Mouse (Mus musculus) NIH3T3 (cell line): ENCODE data around the gene Nfkbiz.

Source experiments
- DNase-seq: peaks from one replicate; pipeline ENCODE4 v3.0.0-alpha.2; 2012; ENCODE audit warnings: low read depth

The Nfkbiz gene

DNA sequence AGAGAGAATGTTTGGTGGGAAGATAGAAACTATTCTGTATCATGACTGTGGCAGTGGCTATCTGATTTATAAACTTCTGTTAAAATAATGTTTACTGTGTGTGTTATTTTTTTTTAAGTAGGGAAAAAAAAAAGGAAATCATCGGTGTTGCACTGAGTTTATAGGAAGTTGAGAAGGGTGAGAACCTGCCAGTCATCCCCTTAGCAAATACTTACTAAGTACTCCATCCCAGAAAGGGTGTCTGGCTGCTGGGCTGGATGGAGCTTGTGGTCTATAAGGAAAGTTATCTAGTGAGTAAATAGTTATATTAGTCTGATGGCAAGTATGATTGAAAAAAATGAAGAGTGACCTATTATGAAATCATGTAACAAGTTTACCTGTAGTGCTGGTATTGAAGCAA is 37.1 kb downstream of the Nfkbiz start:
- DNase-seq = no peak

DNA sequence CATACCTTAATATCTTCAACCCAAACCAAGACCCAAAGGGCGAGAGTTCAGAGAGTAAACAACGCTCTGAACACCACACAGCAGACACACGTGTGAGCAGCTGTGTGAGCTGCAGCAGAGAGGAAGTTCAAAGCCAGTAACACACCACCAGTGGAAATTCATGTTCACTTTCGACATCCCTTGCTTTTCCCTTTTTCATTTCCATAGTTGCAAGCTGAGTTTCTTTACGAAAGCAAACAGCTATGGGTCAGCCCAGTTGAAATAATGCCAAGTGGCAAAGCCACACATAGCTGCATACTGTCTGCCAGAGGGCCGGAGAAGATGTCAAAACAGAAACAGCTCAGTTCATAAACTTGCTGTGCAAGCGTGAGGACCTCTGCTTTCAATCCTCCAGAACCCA is 39.9 kb downstream of the Nfkbiz start:
- peak; percentile 85 for DNase-seq

DNA sequence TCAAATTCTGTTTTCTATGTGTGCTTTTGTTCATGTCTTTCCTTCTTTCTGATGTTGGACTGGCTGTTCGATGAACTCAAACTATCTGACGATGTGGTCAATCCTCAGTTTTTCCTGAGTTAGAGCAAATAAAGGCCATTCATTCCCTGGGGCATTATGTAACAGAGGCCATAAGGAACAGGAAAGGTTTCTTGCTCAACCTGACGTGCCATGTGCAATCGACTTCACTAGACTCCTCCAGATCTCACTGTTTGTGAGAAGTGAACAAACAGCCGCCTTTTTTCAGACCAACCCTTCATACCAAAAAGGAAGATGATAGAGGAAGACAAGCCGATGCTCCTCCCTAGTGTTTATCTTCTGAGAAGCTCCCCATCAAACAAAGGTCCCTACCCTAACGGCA is 48.4 kb downstream of the Nfkbiz start:
- peak; percentile 38 for DNase-seq

DNA sequence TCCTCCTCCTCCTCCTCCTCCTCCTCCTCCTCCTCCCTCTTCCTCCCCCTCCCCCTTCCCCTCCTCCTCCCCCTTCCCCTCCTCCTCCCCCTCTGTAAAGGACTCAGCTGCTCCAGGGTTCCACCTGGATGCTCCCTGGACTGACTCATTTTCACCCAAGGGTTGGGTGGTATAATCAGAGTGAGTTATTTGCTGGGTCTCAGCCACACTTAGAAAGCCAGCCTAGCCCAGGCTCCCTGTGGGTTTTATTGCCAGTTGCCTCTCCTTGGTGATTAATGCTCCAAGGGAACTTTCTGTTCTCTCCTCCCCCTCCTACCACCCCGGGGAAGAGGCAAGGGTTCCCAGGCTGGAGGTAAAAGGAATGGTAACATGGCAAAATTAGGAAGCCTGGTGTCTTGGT is 49.4 kb downstream of the Nfkbiz start:
- peak; percentile 55 for DNase-seq

DNA sequence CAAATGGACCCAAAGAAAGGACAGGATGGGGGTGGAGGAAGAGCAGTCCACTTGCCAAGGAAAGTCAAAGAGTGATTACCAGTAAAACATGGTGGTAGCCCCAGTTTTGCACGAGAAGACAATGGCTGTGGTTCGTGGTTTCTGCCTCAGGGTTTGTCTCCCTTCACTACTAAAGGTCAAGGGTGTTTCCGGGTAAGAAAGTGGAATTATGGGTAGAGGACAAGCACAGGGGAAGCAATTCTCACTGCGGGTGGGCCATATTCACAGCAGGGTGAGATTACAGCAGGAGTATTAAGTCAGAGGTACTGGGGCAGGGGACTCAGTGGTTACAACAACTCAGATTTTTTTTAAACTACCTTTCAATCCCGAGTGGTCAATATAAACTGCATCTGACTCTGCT is 50.0 kb downstream of the Nfkbiz start:
- no peak for DNase-seq

DNA sequence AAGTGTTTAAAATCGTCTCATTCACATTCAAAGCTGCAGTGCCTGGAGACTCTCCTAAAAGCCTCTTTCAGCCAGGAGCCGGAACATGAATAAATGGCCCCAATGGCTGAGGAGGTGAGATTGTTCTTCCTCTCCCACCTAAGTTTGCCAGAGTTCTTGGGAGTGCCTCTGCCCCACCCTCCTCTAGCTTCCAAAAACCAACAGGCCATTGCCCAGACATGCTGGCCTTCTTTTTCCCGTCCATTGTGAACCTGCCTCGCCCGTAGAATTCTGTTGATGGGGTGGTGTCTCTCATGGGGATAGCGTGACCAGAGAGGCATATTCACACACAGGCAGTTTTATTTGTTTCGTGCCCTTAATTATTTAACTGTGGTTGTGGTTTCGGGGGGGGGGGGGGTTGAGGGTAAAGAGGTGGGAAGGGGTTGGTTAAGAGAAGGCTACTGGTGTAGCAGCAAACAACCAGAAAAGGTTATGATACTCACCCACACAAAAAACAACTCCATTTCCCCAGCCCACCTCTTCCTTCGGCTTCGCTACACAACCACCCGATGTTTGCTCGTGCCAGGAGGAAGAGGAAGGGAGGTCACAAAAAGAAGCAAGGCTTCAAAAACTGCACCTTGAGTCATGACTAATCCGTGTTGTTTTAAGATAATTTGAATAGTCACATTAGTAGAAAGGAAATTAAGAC is 51.2 kb downstream of the Nfkbiz start:
- DNase-seq = no peak

DNA sequence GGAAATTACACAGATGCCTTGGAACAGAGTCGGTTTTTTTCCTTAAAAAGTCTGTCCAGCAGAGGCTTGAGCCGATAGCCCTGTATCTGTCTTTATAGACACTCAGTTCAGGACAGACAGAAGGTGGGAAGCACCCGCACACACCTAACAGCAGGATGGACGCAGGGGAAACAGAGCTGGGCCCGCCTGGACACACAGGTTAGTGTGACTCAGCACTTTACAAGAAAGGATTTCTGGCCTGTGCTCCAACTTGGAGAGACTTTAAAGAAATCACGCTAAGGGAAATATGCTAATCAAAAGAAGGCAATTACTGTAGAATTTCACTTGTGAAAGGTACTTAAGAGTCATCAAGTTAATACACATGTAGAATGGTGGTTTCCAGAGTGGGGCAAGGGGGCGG is 54.3 kb downstream of the Nfkbiz start:
- no peak for DNase-seq

DNA sequence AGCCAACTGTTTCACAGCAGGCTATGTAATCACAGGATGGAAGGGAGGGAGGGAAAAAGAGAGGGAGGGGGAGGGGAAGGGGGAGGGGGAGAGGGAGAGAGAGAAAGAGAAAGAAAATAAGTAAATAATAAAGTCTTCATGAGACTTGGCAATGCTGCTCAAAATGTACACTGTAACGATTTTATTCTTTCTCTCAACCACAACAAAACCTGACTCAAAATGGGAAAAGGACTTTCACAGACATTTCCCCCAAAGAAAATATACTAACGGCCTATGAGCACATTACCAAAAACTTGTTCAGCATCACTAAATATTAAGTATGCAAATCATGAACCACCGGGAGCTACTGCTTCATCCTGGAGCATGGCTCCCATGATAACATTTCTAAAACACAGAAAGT is 54.8 kb downstream of the Nfkbiz start:
- DNase-seq = no peak

DNA sequence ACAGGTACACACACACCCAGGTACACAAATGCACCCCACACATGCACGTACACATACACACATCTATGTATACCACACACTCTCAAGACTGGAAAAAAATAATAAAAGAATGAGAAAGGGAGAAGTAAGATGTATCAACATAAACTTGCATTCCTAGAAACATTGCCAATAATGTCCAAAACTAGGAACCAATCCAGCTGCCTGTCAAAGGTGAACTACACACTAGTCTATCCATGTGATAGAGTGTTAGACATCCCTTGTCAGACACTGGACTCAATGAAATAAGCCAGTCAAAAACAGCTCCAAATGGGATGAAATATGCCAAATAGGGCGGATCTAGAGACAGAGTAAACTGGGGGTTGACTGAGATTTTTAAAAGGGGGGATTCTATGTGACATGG is 55.8 kb downstream of the Nfkbiz start:
- DNase-seq = peak; percentile 84

DNA sequence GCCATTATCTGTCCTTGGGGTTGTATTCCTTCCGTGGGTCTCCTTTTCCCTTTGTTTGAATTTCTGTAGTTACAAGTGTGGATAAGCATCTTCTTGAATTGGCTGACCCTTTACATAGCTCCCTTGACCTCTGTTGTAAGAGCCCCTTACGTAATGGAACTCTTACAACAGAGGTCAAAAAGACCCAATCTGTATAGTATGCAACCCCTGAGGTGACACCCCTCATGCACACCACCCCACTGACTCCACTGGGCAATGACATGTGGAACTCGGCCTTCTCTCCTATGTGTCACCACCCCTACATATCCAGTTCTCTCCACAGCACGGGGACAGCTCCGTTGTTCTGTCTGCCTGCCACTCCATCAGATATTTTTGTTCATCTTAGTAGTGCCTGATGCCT is 56.9 kb downstream of the Nfkbiz start:
- peak; percentile 72 for DNase-seq

DNA sequence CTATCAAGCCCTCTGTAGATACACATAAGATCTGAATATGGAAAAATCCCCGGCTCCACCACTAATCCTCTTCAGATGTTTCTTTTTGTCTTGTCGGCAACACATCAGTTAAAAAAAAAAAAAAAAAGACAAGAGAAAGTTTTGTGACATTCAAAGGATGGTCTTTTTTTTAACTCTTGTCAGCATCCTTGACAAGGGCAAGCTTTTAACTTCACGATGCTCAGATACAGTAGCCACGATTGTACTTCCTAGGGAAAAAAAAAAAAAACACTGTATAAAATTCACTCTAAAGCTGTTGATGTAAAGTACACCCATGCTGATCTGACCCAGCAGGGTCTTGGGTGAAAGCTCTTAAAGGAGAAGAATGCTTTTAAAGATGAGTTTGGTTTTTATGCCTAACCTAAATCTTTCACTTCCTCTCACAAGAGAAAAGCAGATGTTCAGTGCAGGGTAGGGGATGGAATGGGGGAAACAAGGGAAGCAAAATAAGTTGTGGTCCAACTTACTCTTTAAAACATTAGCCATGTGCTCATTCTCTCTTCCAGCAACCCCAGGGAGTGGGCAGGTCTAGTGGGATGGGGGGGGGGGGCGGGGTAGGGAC is 57.6 kb downstream of the Nfkbiz start:
- DNase-seq = no peak

DNA sequence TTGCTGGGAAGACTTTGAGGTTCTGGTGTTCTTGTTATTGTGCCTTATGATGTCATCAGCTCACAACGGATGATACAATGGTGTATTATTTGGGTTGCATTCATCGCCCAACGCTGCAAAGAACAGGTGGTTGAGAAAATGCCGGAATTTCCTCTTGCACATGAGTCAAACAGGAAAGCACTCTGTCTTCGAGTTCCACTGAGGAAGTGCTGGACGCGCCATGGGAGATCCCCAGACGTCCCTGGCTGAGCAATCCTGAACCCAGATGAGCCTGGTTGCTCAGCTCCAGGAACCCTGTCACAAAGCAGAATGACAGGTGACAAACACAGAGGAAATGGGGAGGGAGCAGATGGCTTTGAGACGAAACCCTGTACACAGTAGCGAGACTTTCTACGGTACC is 62.4 kb downstream of the Nfkbiz start:
- no peak for DNase-seq

DNA sequence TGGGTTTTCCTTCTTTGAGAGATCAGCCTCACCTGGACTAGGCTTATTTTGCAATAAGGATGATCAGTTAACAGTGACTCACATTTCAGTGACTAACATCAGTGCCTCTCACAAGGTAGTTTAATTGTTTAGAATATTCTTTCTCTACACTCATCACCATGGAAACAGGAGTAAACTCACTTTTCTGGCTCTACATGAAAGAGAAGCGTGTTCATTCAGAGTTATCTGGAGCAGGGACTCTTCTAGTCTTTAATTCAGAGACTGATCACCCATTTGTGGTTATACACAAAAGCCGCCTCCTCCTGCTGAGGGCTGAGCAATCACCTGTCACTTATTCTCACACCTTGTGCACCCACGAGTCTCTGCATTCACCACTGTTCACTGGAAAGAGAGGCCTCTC is 68.5 kb downstream of the Nfkbiz start:
- DNase-seq = no peak
